Mouse (Mus musculus): Measurements from ENCODE around the gene Baiap2l1. TPM values are rescaled to one million over a fixed set of nuclear protein-coding genes. Genes with fewer than 3 reads are reported as not detected.
A peak's percentile ranks its signal among the peaks of the same experiment; 100 is the strongest.

Baiap2l1 gene
- polyA plus RNA-seq, 1 experiment from 2014 or later = 13.3 TPM

GRCm38 (mm10) chr5:144287267-144287820 lies 70.6 kb downstream of the Baiap2l1 start:
- Histone ChIP-seq H3K9me3 (ENCODE audit: low read length) (no peaks in the 10 kb centered on the region), H3K4me2 (ENCODE audit: low read depth, low read length) (no peak overlapping the region), H3K9ac (replicated peaks) (no peak overlapping the region), H3K27me3 (ENCODE audit: insufficient read depth, low read length) (no peaks in the 10 kb centered on the region), H3K36me3 (replicated peaks; ENCODE audit: insufficient read depth, low read length) (0 out of 2 replicates have a peak, but pooled peaks cover 4% of the 10 kb centered on the region), H3K4me1 (ENCODE audit: insufficient read depth) (no peaks in the 10 kb centered on the region), H3K27ac (ENCODE audit: low read depth) (no peak overlapping the region), H3K4me3 (ENCODE audit: low read depth, low read length) (no peak overlapping the region)
- ATAC-seq (no peak), DNase-seq (no peak)
- TF ChIP-seq CTCF (IDR thresholded peaks at IDR 0.05; ENCODE audit: low read depth) (no peak), EP300 (IDR thresholded peaks at IDR 0.05; ENCODE audit: low read depth) (no peak)
- WGBS (ENCODE audit: insufficient replicate concordance) = 83% methylated on average over 3 of the region's 3 CpGs

GRCm38 (mm10) chr5:144286591-144287266 lies 71.2 kb downstream of the Baiap2l1 start:
- Histone ChIP-seq H3K4me1 (ENCODE audit: insufficient read depth) (no peaks in the 10 kb centered on the region), H3K36me3 (replicated peaks; ENCODE audit: insufficient read depth, low read length) (peaks cover 7% of the 10 kb centered on the region; the same call in 1 of the 2 replicates), H3K9me3 (ENCODE audit: low read length) (no peaks in the 10 kb centered on the region), H3K4me2 (ENCODE audit: low read depth, low read length) (no peak overlapping the region), H3K27me3 (ENCODE audit: insufficient read depth, low read length) (no peaks in the 10 kb centered on the region), H3K4me3 (ENCODE audit: low read depth, low read length) (no peak overlapping the region), H3K9ac (replicated peaks) (no peak overlapping the region), H3K27ac (ENCODE audit: low read depth) (no peak overlapping the region)
- ATAC-seq (no peak), DNase-seq (no peak)
- TF ChIP-seq EP300 (IDR thresholded peaks at IDR 0.05; ENCODE audit: low read depth) = no peak
- TF ChIP-seq CTCF (IDR thresholded peaks at IDR 0.05; ENCODE audit: low read depth) = no peak
- 59% methylated on average over 9 of the region's 9 CpGs for WGBS (ENCODE audit: insufficient replicate concordance)

- TF ChIP-seq CTCF (IDR thresholded peaks at IDR 0.05; ENCODE audit: low read depth) = no peak
- no peak for TF ChIP-seq EP300 (IDR thresholded peaks at IDR 0.05; ENCODE audit: low read depth)
- Histone ChIP-seq H3K4me2 (ENCODE audit: low read depth, low read length) (no peak overlapping the region), H3K9me3 (ENCODE audit: low read length) (no peaks in the 10 kb centered on the region), H3K36me3 (replicated peaks; ENCODE audit: insufficient read depth, low read length) (peaks cover 10% of the 10 kb centered on the region), H3K4me3 (ENCODE audit: low read depth, low read length) (no peak overlapping the region), H3K27ac (ENCODE audit: low read depth) (no peak overlapping the region), H3K27me3 (ENCODE audit: insufficient read depth, low read length) (no peaks in the 10 kb centered on the region), H3K9ac (replicated peaks) (no peak overlapping the region), H3K4me1 (ENCODE audit: insufficient read depth) (no peaks in the 10 kb centered on the region)
- no peak for ATAC-seq
- WGBS (ENCODE audit: insufficient replicate concordance) = 79% methylated on average over 5 of the region's 5 CpGs
- DNase-seq = no peak
Observed at GRCm38 (mm10) chr5:144284599-144284998, 73.3 kb downstream of the Baiap2l1 start.

- H3K4me2 ChIP-seq (ENCODE audit: low read depth, low read length) = no peak overlapping the region
- no peak overlapping the region for H3K4me3 ChIP-seq (ENCODE audit: low read depth, low read length)
- no peaks in the 10 kb centered on the region for H3K4me1 ChIP-seq (ENCODE audit: insufficient read depth)
- TF ChIP-seq EP300 (IDR thresholded peaks at IDR 0.05; ENCODE audit: low read depth) (no peak), CTCF (IDR thresholded peaks at IDR 0.05; ENCODE audit: low read depth) (no peak)
- DNase-seq (no peak), ATAC-seq (peak; percentile 52)
- H3K9ac ChIP-seq (replicated peaks) = no peak overlapping the region
- 35% methylated on average over 8 of the region's 8 CpGs for WGBS (ENCODE audit: insufficient replicate concordance)
- H3K27me3 ChIP-seq (ENCODE audit: insufficient read depth, low read length) = no peaks in the 10 kb centered on the region
- H3K36me3 ChIP-seq (replicated peaks; ENCODE audit: insufficient read depth, low read length) = peaks cover 16% of the 10 kb centered on the region
- H3K27ac ChIP-seq (ENCODE audit: low read depth) = no peak overlapping the region
- no peaks in the 10 kb centered on the region for H3K9me3 ChIP-seq (ENCODE audit: low read length)
Observed at GRCm38 (mm10) chr5:144283551-144284031, 74.3 kb downstream of the Baiap2l1 start.

- H3K27ac ChIP-seq (ENCODE audit: low read depth) = peak overlapping the region; percentile 18; the same call in 1 of the 2 replicates
- no peak overlapping the region for H3K4me3 ChIP-seq (ENCODE audit: low read depth, low read length)
- no peaks in the 10 kb centered on the region for H3K27me3 ChIP-seq (ENCODE audit: insufficient read depth, low read length)
- 73% methylated on average over 11 of the region's 11 CpGs for WGBS (ENCODE audit: insufficient replicate concordance)
- DNase-seq (no peak), ATAC-seq (no peak)
- no peaks in the 10 kb centered on the region for H3K4me1 ChIP-seq (ENCODE audit: insufficient read depth)
- no peak overlapping the region for H3K9ac ChIP-seq (replicated peaks)
- no peaks in the 10 kb centered on the region for H3K9me3 ChIP-seq (ENCODE audit: low read length)
- TF ChIP-seq EP300 (IDR thresholded peaks at IDR 0.05; ENCODE audit: low read depth) (no peak), CTCF (IDR thresholded peaks at IDR 0.05; ENCODE audit: low read depth) (no peak)
- peaks cover 16% of the 10 kb centered on the region for H3K36me3 ChIP-seq (replicated peaks; ENCODE audit: insufficient read depth, low read length)
- H3K4me2 ChIP-seq (ENCODE audit: low read depth, low read length) = no peak overlapping the region
Observed at GRCm38 (mm10) chr5:144282470-144283260, 75.2 kb downstream of the Baiap2l1 start.

GRCm38 (mm10) chr5:144279926-144280325 lies 78.0 kb downstream of the Baiap2l1 start:
- peaks cover 24% of the 10 kb centered on the region for H3K36me3 ChIP-seq (replicated peaks; ENCODE audit: insufficient read depth, low read length)
- no peak overlapping the region for H3K4me2 ChIP-seq (ENCODE audit: low read depth, low read length)
- no peak overlapping the region for H3K4me3 ChIP-seq (ENCODE audit: low read depth, low read length)
- H3K27me3 ChIP-seq (ENCODE audit: insufficient read depth, low read length) = no peaks in the 10 kb centered on the region
- WGBS (ENCODE audit: insufficient replicate concordance) = 90% methylated on average over 13 of the region's 13 CpGs
- no peak for DNase-seq
- no peak for ATAC-seq
- TF ChIP-seq CTCF (IDR thresholded peaks at IDR 0.05; ENCODE audit: low read depth) (no peak), EP300 (IDR thresholded peaks at IDR 0.05; ENCODE audit: low read depth) (no peak)
- no peaks in the 10 kb centered on the region for H3K9me3 ChIP-seq (ENCODE audit: low read length)
- no peak overlapping the region for H3K9ac ChIP-seq (replicated peaks)
- 0 out of 2 replicates have a peak, but pooled peaks cover 6% of the 10 kb centered on the region for H3K4me1 ChIP-seq (ENCODE audit: insufficient read depth)
- H3K27ac ChIP-seq (ENCODE audit: low read depth) = no peak overlapping the region

Data from liver, postnatal 0 days (tissue).